ENCODE assay signal across 10 mouse cellular contexts in the genomic region with DNA sequence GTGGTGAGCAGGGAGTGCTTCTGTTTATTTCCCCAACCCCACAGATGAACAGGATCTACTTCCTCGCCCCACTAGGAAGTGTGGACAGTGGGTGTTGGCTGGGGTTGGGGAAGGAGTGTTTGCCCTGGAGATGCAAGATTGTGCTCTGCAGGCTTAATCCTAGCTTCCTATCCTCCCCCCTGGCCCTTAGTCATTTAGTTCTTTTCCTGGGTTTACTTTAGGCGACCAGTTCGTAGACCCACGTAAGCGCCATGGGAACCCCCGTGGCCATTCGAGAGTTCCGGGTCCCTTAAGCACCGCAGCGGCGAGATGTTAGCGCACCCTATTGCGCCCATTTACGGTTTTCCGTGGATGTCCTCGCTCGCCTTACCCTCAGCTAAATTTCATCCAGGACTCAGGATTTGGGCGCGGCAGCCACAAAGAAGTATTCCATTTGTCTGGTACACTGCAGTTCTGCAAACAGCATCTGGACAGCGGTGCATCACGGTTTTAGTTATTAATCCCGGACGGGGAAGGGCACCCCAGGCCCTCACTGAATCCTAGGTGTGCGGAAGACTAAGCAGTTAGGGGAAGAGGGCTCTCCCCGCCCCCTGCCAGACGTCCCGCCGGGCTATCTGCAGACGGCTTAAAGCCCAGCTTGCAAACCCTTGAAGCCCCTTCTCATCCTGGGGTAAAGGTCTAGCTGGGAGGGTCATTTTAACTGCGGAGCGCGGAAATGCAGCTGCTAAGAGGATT. TPM values are rescaled to one million over a fixed set of nuclear protein-coding genes. Genes with fewer than 3 reads are reported as not detected.
DNase-seq lines count a peak whose midpoint lies in the region; ATAC-seq lines count a peak whose summit lies in the region.
"Had no signal": no experiment of that assay in that cellular context is flagged by ENCODE, and none has a peak within 500 bp of the region (broad histone marks: within the 10 kb centered on the region; RNA-seq: fewer than 3 reads in every experiment).

No protein-coding gene starts in this region.

- 0 out of 2 replicates have a peak overlapping the region, but pooled peaks have one; percentile 7 for H3K4me2 ChIP-seq in kidney, embryonic 15.5 days
- H3K4me2 ChIP-seq in forebrain, embryonic 16.5 days (ENCODE audit: low read length) = peak overlapping the region; percentile 24
- peak overlapping the region; percentile 20 for H3K4me2 ChIP-seq in midbrain, embryonic 15.5 days

- ATAC-seq in kidney, embryonic 15.5 days (replicated peaks; ENCODE audit: low FRiP score) = no peak
- no peak for ATAC-seq in forebrain, embryonic 16.5 days
- no peak for ATAC-seq in midbrain, embryonic 15.5 days (replicated peaks)
- ATAC-seq: Patski had no signal

- H3K36me3 ChIP-seq in kidney, embryonic 15.5 days = no peaks in the 10 kb centered on the region
- no peaks in the 10 kb centered on the region for H3K36me3 ChIP-seq in forebrain, embryonic 16.5 days (ENCODE audit: control insufficient read depth, insufficient read depth)
- no peaks in the 10 kb centered on the region for H3K36me3 ChIP-seq in midbrain, embryonic 15.5 days (replicated peaks)

- H3K4me3 ChIP-seq in kidney, embryonic 15.5 days (replicated peaks) = no peak overlapping the region
- H3K4me3 ChIP-seq in forebrain, embryonic 16.5 days (replicated peaks; ENCODE audit: low read length) = 0 out of 2 replicates have a peak overlapping the region, but pooled peaks have one; percentile 4
- no peak overlapping the region for H3K4me3 ChIP-seq in midbrain, embryonic 15.5 days
- H3K4me3 ChIP-seq: gastrocnemius, adult 2 months had no signal

- WGBS in kidney, embryonic 15.5 days = under 1% methylated on average over 32 of the region's 32 CpGs
- 2% methylated on average over 32 of the region's 32 CpGs for WGBS in forebrain, embryonic 16.5 days
- WGBS in midbrain, embryonic 15.5 days = 1% methylated on average over 32 of the region's 32 CpGs

- no peak overlapping the region for H3K27ac ChIP-seq in kidney, embryonic 15.5 days
- H3K27ac ChIP-seq in forebrain, embryonic 16.5 days (ENCODE audit: low read length) = no peak overlapping the region
- no peak overlapping the region for H3K27ac ChIP-seq in midbrain, embryonic 15.5 days
- H3K27ac ChIP-seq: gastrocnemius, adult 2 months had no signal

- no peak overlapping the region for H3K9ac ChIP-seq in kidney, embryonic 15.5 days
- H3K9ac ChIP-seq in forebrain, embryonic 16.5 days (replicated peaks; ENCODE audit: low read depth, low read length) = no peak overlapping the region
- no peak overlapping the region for H3K9ac ChIP-seq in midbrain, embryonic 15.5 days

- peaks cover 95% of the 10 kb centered on the region for H3K27me3 ChIP-seq in kidney, embryonic 15.5 days
- H3K27me3 ChIP-seq in forebrain, embryonic 16.5 days (replicated peaks; ENCODE audit: control insufficient read depth, insufficient read depth, low read length) = peaks cover 50% of the 10 kb centered on the region
- peaks cover 81% of the 10 kb centered on the region for H3K27me3 ChIP-seq in midbrain, embryonic 15.5 days (replicated peaks)

- no peaks in the 10 kb centered on the region for H3K9me3 ChIP-seq in kidney, embryonic 15.5 days (replicated peaks)
- no peaks in the 10 kb centered on the region for H3K9me3 ChIP-seq in forebrain, embryonic 16.5 days (ENCODE audit: control insufficient read depth, low read length)
- H3K9me3 ChIP-seq in midbrain, embryonic 15.5 days = no peaks in the 10 kb centered on the region

- peaks cover 36% of the 10 kb centered on the region for H3K4me1 ChIP-seq in kidney, embryonic 15.5 days
- peaks cover 31% of the 10 kb centered on the region for H3K4me1 ChIP-seq in forebrain, embryonic 16.5 days (replicated peaks; ENCODE audit: control insufficient read depth, insufficient read depth, low read length)
- peaks cover 31% of the 10 kb centered on the region for H3K4me1 ChIP-seq in midbrain, embryonic 15.5 days

- DNase-seq in kidney, postnatal 4 days = no peak
- peak; percentile 50 for DNase-seq in embryo, embryonic 9.5 days (ENCODE audit: extremely low spot score)
- no peak for DNase-seq in thymus, postnatal 10 days (ENCODE audit: low spot score in 2 of 2)
- DNase-seq in spleen, postnatal 36 days (ENCODE audit: low spot score in 2 of 2) = no peak
- no peak for DNase-seq in lung, postnatal 10 days
- DNase-seq: gastrocnemius, adult 2 months had no signal

RNA-seq across cellular contexts. Expression of a gene that starts 8.5 kb away (rescaled TPM):
- polyA plus RNA-seq in kidney, embryonic 15.5 days (2015; fragmentation: Nextera tagmentation; extraction: Ambion mirVana) = 0.09 TPM in 1 of 2 replicates, not detected in the other
- polyA plus RNA-seq in forebrain, embryonic 16.5 days (2015; fragmentation: Nextera tagmentation; extraction: Ambion mirVana) = 18.0 and 24.4 TPM in 2 replicates
- 1.6 and 3.0 TPM in 2 replicates for polyA plus RNA-seq in midbrain, embryonic 15.5 days (2015; fragmentation: Nextera tagmentation; extraction: Ambion mirVana)

RNA-seq across cellular contexts. Expression of a gene that starts 19.5 kb away (rescaled TPM):
- polyA plus RNA-seq in kidney, embryonic 15.5 days (2015; fragmentation: Nextera tagmentation; extraction: Ambion mirVana) = 56.5 and 58.7 TPM in 2 replicates
- 51.3 and 57.4 TPM in 2 replicates for polyA plus RNA-seq in forebrain, embryonic 16.5 days (2015; fragmentation: Nextera tagmentation; extraction: Ambion mirVana)
- 49.9 and 51.3 TPM in 2 replicates for polyA plus RNA-seq in midbrain, embryonic 15.5 days (2015; fragmentation: Nextera tagmentation; extraction: Ambion mirVana)
